Mouse (Mus musculus) Muller cell, postnatal 12 days (primary cell): ENCODE data around the gene Ubl3.

Experiments used
- DNase-seq: peaks from one replicate; pipeline ENCODE4 v3.0.0-alpha.2; 2015; ENCODE audit errors: inconsistent ontology term

The Ubl3 gene

DNA sequence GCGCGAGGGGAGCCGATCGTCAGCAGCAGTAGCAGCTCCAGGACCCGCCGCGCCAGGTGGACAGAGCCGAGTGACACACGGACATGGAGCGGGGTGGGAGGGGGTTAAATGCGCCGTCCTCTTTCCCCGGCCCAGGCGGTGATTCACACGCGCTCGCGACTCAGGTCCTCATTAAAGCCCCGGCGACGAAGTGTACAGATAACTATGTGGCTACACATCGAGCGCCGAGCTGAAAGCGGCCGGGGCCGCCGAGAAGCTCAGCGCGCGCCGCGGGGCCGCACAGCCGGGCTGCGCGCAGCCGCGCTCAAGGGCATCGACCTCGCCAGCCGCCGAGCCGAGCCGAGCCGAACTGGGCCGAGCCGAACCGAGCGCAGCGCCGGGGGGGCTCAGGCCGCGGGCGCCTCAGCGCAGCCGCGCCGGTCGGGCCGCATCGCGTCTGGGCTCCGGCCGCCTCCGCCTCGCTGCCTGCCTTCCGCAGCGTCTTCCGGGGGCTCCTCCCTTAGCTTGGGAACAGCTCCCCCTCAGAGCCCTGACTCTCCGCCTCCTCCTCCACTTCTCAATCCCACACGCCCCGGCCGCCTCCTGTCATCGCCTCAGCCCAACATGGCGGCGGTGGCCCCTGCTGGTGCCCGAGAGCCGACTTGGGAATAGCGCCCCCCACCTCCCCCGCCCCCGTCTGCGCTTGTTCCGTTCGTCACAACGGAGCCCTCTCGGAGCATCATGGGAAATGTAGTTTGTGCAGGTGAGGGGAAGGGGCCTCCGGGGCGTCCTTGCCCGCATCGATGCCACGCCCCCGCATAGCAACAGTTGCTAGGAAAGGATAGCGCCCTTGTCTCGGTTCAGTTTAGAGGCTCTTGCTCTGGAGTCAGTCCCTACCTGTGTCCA, at the start of gene Ubl3:
Gene Ubl3 (minus strand): TSS at position 603 of the 885 bp plus-strand sequence.
- peak; percentile 98 for DNase-seq

GRCm38 (mm10) chr5:148598376-148598775, 45.8 kb upstream of the Ubl3 start:
- DNase-seq = no peak

- no peak for DNase-seq
These were observed 43.6 kb upstream of the Ubl3 start for GRCm38 (mm10) chr5:148596086-148596753.

DNA sequence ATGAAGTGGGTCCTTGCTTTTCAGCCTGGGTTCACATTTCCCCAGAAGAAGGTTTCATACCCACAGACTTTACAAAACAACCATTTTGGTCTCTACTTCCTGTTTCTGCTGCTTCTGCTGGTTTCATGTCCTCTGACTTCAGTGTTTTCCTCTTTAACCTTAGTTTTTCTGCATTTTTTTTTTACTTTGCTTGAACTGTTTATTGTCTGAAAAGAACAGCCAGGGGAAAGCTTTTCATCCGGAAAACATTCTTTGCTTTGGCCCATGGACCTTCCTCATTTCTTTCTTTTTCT, 42.8 kb upstream of the Ubl3 start:
- no peak for DNase-seq

- no peak for DNase-seq
These were observed 42.3 kb upstream of the Ubl3 start for GRCm38 (mm10) chr5:148594693-148595458.

- no peak for DNase-seq
These were observed 41.0 kb upstream of the Ubl3 start for GRCm38 (mm10) chr5:148593607-148594006.

DNA sequence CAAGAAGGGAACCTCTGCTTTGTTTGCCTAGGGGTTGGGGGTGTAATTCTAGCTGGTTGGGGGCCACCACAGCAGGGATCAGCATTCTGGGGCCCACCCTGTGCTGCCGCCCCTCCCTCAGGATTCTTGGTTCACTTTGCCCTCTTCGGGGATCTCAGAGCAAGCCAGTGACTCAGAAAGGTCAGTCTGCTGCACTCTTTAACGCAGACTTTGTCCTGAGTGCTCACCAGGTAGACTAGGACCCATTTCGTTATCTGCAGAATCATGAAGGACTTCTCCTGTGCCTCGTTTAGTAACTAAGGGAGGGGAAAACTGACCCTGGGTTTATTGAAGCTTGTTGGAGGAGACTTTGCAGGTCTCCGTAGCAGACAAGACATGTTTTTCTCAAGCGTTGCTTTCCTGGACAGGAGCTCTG, 38.9 kb upstream of the Ubl3 start:
- DNase-seq = no peak

DNA sequence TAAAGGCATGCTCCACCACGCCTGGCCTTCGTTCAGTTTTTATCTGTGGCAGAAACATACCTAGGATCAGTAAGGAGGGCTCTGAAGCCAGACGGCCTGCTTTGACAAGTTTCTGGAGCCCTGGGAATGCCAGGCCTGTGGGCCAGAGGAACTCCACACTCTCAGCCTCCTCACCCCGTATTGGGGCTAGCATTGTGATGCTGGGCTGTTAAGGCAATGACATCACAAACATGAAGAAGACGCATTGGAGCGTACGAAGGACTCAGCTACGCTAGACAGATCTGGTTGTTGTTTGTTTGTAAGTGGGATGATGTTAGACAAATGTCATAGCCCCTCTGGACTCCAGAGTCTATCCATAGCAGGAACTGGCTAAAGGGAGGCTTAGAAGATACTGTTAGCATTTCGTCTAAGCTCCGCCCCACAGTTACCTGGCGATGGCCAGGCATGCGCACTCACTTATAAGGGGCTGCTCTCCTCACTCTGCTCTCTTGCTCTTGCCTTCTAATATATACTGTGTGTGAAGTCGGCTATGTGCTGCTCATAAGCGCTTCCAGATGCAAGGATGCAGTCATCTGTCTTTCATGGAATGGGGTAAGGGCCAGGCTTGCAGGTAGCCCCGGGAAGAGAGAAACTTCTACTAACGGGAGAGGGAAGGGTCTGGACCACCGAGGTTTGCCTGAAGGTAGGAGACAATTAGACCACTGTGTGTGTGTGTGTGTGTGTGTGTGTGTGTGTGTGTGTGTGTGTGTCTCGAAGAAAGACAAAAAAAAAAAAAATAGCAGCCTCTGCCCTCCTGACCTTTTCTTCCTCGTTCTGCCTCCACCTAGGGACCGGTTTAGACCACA, 38.2 kb upstream of the Ubl3 start:
- DNase-seq = no peak

DNA sequence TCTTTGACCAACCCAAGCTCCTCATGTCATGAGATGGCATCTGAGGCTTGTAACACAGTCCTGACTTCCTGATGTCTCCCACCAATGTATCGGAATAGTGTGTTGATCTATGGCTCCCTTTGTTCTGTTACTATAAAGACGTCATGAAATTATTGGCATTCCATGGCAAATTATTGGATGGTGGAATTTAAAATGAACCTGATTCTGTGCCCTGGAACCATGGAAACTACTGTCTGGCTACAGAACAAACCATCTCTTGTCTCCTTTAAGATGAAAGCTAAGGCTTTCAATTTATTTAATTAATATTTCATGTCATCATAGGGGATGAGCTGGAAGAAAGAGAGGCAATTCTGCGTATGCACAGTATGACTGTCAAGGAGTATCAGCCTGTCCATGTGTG, 36.4 kb upstream of the Ubl3 start:
- peak; percentile 53 for DNase-seq

DNA sequence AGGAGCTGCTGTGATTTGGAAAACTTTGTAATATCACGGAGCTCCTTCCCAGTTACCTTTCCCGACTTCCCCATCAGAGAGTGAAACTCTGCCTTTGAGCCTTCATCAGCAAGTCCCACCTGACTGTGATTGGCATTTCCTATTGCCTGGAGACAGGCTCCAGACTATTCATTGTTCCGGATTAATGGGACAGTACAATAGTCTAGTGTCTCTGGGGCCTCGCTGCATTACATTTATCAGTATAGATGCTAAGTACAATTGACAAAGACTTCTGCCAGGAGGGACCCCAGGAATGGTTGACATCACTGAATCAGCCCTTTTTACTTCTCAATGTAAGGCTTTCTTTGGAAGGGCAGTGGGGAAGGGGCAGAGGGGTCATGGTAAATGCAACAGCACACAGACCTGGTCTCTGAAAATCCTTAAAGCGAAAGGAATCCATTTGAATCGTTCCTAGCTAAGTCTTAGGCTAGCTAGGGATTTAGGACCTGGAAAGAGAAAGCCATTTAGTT, 35.6 kb upstream of the Ubl3 start:
- DNase-seq = no peak

DNA sequence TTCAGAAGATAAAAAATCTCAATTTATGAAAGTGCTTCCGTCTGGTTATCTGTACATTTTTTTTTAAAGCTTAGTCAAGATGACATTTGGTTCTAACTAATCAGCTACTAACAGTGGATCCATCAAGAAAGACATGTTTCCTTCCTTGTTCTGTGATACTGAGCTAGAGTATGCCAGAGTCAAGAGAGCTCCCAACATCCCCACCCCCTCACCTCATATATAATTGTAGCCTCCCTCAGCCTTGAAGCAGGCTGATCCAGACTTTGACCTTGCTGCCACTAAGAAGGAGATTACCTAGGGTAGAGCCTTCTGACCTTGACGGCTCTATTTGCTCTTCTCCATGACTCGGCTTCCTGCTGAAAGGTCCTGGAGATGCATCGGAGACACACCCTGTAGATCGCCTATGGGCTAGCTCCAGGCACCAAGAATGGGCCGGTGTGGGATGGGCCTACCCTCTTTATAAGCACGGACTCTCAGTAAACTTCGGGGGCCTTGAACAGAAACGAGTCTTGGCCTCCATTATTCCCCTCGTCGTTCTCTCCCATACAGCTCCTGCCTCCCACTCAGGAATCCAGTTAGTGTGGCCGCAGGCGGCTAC, 27.9 kb upstream of the Ubl3 start:
- DNase-seq = no peak

GRCm38 (mm10) chr5:148579156-148579555, 26.6 kb upstream of the Ubl3 start:
- DNase-seq = no peak

DNA sequence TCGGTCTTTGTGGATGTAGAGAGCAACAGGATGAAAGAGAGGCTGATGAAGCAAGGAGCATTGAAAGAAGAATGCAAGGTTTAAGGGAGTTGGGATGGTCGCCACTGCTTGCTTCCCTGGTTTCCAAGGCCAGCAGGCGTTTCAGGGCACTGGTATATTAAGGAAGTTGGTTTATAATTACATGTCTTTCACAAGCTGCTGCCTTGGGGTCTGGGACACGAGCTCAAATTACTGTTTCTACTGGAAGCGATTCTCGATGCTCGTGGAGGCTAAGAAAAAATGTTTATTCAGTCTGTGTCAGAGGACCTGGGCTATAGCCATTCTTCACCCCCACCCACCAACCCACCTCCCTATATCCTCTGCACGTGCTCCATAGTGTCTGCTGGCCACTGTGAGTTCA, 25.8 kb upstream of the Ubl3 start:
- no peak for DNase-seq

DNA sequence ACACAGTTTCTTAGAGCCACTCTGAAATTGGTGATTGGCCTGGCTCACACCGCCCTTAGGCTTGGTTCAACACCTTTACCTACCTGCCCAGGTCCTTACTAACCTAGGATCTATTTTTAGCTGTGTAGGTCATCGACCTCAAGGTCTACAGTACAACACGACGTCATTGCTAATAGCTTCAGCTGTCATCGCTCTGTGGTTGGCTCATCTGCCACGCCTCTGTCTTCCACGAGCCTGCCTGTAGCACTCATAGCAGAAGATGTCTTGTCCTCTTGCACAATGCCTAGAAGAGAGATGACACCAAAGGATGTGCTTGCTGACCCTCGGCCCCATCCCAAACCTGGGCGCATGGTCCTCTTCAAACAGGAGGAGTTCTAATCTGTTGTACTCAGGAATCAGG, 24.7 kb upstream of the Ubl3 start:
- no peak for DNase-seq

DNA sequence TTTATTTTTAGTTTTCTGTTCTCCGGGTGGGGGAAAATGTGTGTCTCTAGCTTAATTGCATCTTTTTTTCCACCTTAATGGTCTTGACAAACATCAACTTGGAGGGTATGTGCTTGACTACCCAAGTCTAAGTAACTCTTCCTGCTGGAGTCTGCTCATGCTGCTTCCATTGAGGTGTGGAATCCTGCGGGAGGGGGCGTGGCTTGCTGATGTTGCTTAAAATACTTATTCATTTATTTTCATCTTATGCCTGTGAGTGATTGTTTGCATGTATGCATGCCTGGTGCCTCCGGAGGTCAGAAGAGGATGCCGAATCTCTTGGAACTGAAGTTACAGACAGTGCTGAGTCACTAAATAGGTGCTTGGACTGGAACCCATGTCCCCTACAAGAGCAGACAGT, 22.6 kb upstream of the Ubl3 start:
- DNase-seq = no peak

GRCm38 (mm10) chr5:148572676-148573075, 20.1 kb upstream of the Ubl3 start:
- DNase-seq = no peak

DNA sequence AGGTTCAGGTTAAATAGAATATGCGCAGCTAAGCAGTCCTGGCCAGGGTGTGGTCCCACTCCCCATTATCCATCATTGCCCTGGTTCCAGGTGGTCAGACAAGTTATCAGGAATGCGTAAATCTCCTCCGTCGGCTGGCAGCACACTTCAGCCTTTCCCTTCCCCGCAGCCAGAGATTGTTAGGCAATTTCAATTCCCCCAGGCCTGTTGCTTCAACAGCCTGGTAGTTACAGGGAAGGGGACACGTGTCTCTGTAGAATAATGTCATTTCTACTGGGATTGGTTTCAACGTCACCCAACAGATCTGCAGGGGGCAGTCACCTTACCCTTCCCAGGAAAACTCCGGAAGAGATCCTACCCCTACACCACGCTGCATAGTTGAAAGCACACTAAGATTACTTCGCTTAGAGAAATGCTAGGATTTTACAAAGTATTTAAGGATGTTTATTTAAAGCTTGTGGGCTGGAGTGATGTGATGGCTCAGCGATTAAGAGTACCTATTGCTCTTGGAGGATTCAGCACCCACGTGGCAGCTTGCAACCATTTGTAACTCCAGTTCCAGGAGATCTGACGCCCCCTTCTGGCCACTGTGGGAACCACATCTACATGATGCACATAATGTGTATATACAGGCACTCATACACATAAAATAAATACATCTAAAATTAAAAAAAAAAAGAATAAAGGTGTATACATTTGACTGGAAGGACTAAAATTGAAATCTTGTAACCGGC, 18.1 kb upstream of the Ubl3 start:
- no peak for DNase-seq

- no peak for DNase-seq
These were observed 16.9 kb upstream of the Ubl3 start for GRCm38 (mm10) chr5:148569444-148569843.

DNA sequence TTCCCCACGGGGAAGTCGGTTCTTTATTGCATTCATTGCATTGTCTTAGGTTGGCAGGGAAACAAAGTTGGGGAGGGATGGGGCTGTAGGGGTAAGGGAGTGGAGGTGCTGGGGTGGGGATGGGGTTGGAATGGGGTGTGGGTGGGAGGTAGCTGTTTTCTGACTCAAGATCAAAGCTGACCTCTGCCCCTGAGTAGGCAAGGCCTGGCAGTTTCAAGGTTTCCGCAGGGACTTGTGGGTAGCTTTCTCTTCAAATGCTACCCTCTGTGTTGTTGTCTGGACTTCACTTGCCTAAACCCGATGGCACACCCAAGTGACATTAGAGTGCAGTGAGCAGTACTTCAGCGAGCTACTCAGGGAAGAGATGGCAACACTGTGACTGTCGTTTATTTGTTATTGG, 13.0 kb upstream of the Ubl3 start:
- no peak for DNase-seq

- DNase-seq = no peak
These were observed 11.5 kb upstream of the Ubl3 start for GRCm38 (mm10) chr5:148564073-148564472.
